Mouse (Mus musculus): Measurements from ENCODE around the gene Polr3gl. TPM values are rescaled to one million over a fixed set of nuclear protein-coding genes. Genes with fewer than 3 reads are reported as not detected.

Gene Polr3gl
- polyA plus RNA-seq, 1 experiment from 2014 or later = 24.4 TPM

DNA sequence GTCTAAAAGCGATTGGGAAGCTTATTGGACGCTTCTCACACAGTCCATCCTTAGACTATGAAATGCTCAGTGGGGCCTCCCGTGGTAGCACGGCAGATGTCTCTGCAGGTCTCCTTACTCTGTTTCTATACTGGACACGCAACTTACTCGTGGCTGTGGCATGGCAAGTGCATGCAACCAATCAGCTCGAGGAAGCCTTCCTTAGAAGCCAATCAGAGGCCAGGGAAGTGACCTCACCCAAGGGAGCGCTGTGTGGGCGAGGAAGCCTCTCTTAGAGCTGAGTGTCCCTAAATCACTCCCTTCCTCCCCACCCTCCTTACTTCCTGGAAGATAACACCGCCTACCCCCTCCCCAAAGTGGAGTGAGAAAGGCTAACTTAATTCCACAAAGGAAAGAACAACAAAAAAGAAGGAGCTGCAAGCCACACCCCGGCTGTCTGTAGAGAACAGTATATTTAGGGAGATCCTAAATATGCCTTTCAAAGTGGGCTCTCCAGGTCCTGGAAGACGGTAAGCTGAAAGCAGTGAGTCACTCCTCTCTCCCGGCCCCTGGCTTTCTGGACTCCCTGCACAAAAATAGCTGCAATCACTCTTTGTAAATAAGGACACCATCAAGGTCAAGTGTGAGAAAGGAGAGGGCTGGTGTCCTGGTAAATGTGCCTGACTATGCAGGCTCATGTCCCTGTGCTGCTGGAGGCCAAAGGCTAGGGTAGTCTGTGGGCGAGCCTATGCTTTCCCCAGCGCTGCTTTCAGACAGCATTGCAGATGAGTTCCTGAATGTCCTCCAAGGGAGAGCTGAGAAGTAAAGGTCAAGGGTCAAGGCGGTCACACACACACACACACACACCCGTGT, 17.1 kb downstream of the Polr3gl start, which contains the start of gene Gm16253:
Gene Gm16253, plus strand, starts transcription at position 295 of the 852 bp plus-strand sequence.
- H3K9ac ChIP-seq (ENCODE audit: low read depth, low read length) = peak within 1 kb of the TSS; percentile 60

DNA sequence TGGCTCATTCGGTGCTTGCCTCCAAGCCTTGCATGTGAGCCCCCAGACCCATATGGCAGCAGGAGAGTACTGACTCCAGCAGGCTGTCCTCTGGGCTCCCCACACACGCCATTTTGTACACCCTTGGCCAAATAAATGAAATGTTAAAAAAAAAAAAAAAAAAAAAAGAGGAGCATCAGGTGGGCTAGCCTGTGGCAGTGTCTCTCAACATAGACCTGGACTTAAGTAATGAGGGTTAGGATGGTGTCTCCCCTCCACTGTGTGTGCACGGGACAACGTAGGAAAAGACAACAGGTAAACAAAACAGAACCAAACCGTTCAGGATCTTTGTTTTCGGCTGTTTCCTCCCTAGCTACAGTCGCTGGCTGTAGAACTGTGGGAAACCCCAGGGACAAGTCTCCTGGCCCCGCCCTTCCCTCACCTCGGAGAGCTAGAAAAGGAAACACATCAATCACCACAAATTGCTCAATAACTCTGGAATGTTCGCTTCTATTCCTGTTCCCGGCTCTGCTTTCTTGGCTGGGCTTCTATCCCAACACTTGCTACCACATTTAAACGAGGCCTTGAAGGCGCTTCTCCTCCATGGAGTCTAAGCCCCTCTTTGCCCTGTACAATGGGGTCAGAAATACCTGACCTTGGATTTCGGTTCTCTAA, 17.8 kb downstream of the Polr3gl start:
- Histone ChIP-seq H3K4me1 (ENCODE audit: control insufficient read depth, insufficient read depth, low read length) (peaks cover 16% of the 10 kb centered on the region), H3K4me3 (ENCODE audit: low read length) (peak overlapping the region; percentile 21), H3K27ac (ENCODE audit: low read length) (peak overlapping the region; percentile 96), H3K9ac (ENCODE audit: low read depth, low read length) (peak overlapping the region; percentile 42), H3K4me2 (ENCODE audit: low read depth, low read length) (peak overlapping the region; percentile 46), H3K36me3 (ENCODE audit: control insufficient read depth, insufficient read depth, low read length) (no peaks in the 10 kb centered on the region), H3K27me3 (replicated peaks; ENCODE audit: control insufficient read depth, insufficient read depth, low read length) (no peaks in the 10 kb centered on the region), H3K9me3 (ENCODE audit: control insufficient read depth, low read length) (no peaks in the 10 kb centered on the region)
- WGBS = 26% methylated on average over 14 of the region's 14 CpGs
- peak; percentile 60 for ATAC-seq

More for the DNA sequence above, 17.1 kb downstream of the Polr3gl start, which contains the start of gene Gm16253:
- Histone ChIP-seq H3K4me2 (ENCODE audit: low read depth, low read length) (peak within 1 kb of the TSS; percentile 46), H3K9me3 (ENCODE audit: control insufficient read depth, low read length) (no peaks in the 10 kb centered on the region), H3K4me1 (ENCODE audit: control insufficient read depth, insufficient read depth, low read length) (peaks cover 12% of the 10 kb centered on the region), H3K4me3 (ENCODE audit: low read length) (peak within 1 kb of the TSS; percentile 21), H3K27ac (ENCODE audit: low read length) (peak within 1 kb of the TSS; percentile 96), H3K36me3 (ENCODE audit: control insufficient read depth, insufficient read depth, low read length) (no peaks in the 10 kb centered on the region), H3K27me3 (replicated peaks; ENCODE audit: control insufficient read depth, insufficient read depth, low read length) (no peaks in the 10 kb centered on the region)
- peak; percentile 88 for ATAC-seq
- 9% methylated on average over 17 of the region's 17 CpGs for WGBS

DNA sequence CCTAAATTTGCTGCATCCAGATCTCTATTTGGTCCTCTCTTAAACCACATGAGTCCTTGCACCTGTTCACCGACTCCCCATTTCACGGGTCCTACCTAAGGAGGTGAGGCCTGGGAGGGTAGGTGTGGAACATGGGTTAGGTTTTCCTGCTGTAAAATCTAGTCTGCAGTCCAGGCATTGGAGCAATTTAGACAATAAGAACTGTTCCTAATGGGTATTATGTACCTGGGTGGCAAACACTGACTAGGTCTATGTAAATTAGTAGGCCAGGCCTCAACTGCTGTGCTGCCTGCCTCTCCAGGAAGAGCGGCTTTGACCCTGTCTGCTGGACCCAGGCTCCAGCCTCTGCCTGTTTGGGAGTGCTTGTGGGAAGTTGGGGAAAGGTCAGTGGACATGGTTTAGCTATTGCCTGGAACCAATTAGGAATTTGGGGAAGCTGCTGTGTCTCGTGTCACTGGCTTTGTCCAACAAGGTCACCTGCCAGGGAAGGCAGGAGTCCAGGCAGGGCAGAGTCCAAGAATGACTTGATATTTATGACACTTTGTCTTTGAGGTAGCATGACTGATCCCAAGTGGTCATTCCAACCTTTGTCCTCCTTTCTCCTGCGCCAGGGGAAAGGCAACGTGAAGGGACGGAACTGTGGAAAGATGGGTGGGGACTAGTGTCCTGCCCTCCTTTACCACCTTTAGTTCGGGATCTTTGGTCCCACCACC, 18.6 kb downstream of the Polr3gl start:
- peak; percentile 43 for ATAC-seq
- no peak overlapping the region for H3K9ac ChIP-seq (ENCODE audit: low read depth, low read length)
- no peaks in the 10 kb centered on the region for H3K36me3 ChIP-seq (ENCODE audit: control insufficient read depth, insufficient read depth, low read length)
- H3K9me3 ChIP-seq (ENCODE audit: control insufficient read depth, low read length) = no peaks in the 10 kb centered on the region
- 63% methylated on average over 8 of the region's 8 CpGs for WGBS
- peaks cover 16% of the 10 kb centered on the region for H3K4me1 ChIP-seq (ENCODE audit: control insufficient read depth, insufficient read depth, low read length)
- no peak overlapping the region for H3K4me3 ChIP-seq (ENCODE audit: low read length)
- peak overlapping the region; percentile 96 for H3K27ac ChIP-seq (ENCODE audit: low read length)
- no peaks in the 10 kb centered on the region for H3K27me3 ChIP-seq (replicated peaks; ENCODE audit: control insufficient read depth, insufficient read depth, low read length)
- H3K4me2 ChIP-seq (ENCODE audit: low read depth, low read length) = peak overlapping the region; percentile 46

DNA sequence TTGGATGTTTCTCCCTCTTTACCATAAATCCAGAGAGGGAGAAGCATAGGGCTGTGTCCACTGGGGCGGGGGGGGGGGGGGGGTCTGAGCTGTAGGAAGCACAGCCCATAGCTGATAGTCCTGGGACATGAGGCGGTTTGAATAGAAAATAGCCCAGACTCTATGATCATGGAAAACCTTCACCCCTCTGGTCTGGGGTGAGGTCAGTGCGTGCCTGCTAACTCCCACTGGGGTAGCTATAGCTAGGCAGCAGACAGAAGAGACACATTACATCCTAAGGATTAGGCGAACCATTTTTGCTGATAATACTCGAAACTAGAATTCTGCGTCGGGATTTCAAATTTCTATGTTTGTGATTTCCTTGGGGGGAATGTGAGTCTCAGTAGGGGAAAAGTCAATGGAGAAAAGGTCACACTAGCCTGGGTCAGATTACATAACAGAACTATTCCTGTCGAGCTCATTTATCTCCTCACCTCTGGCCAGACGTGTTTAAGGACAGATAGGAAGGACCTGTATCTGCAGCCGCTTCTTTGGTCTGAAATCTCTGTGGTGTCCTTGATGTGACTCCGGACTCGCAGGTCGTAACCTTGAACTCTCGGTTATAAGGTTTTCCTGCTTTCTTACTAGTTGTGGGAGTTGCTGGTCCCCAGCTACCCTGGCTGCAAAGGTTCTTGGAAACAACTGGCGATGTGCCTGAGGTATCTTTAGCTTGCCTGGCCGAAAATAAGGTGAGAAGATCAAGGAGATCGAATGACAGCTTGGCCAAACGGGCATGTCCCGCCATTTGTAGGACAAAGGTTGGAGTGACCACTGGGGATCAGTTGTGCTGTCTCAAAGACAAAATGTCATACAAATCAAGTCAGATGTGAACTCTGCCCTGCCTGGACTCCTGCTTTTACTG, 20.1 kb downstream of the Polr3gl start:
- H3K27ac ChIP-seq (ENCODE audit: low read length) = peak overlapping the region; percentile 25; the same call in 1 of the 2 replicates

DNA sequence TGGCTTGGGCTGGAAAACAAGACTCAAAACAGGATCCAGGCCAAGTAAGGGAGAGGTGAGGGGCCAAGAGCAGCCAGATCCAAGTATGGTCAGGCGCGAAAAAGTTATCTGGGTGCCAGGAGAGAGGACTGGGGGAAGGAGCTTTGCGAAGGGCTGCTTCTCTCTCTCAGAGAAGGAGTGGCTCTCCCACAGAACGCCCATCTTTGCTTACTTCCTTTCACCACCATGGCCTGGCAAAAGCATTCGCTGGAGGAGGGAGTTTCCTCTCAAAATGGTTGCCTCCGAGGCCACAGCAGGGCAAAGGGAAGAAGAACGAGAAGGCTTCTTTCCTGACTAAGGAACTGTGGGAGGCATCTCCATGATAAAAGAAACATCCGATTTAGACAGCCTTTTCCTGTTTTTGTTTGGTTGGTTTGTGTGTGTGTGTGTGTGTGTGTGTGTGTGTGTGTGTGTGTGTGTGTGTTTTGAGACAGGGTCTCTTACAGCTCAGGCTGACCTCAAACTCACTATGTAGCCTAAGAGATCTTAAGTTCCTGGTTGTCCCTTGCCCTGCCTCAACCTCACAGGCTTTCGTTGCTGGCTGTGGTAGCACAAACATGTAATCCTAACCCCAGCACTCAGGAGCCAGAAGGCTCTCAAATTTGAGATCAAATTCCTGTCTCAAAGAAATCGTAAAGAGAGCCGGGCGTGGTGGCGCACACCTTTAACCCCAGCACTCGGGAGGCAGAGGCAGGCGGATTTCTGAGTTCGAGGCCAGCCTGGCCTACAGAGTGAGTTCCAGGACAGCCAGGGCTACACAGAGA, 21.9 kb downstream of the Polr3gl start:
- peak overlapping the region; percentile 33; the same call in 1 of the 2 replicates for H3K27ac ChIP-seq (ENCODE audit: low read length)
- H3K4me1 ChIP-seq (ENCODE audit: control insufficient read depth, insufficient read depth, low read length) = peaks cover 13% of the 10 kb centered on the region
- H3K4me2 ChIP-seq (ENCODE audit: low read depth, low read length) = no peak overlapping the region
- no peaks in the 10 kb centered on the region for H3K9me3 ChIP-seq (ENCODE audit: control insufficient read depth, low read length)
- no peak overlapping the region for H3K4me3 ChIP-seq (ENCODE audit: low read length)
- no peak overlapping the region for H3K9ac ChIP-seq (ENCODE audit: low read depth, low read length)
- no peak for ATAC-seq
- H3K36me3 ChIP-seq (ENCODE audit: control insufficient read depth, insufficient read depth, low read length) = no peaks in the 10 kb centered on the region
- 76% methylated on average over 16 of the region's 16 CpGs for WGBS
- no peaks in the 10 kb centered on the region for H3K27me3 ChIP-seq (replicated peaks; ENCODE audit: control insufficient read depth, insufficient read depth, low read length)

More for the DNA sequence above, 20.1 kb downstream of the Polr3gl start:
- Histone ChIP-seq H3K4me3 (ENCODE audit: low read length) (no peak overlapping the region), H3K36me3 (ENCODE audit: control insufficient read depth, insufficient read depth, low read length) (no peaks in the 10 kb centered on the region), H3K4me1 (ENCODE audit: control insufficient read depth, insufficient read depth, low read length) (peaks cover 16% of the 10 kb centered on the region), H3K9me3 (ENCODE audit: control insufficient read depth, low read length) (no peaks in the 10 kb centered on the region), H3K4me2 (ENCODE audit: low read depth, low read length) (no peak overlapping the region), H3K9ac (ENCODE audit: low read depth, low read length) (no peak overlapping the region; the same call in 1 of the 2 replicates), H3K27me3 (replicated peaks; ENCODE audit: control insufficient read depth, insufficient read depth, low read length) (no peaks in the 10 kb centered on the region)
- WGBS = 74% methylated on average over 19 of the region's 19 CpGs
- ATAC-seq = no peak

DNA sequence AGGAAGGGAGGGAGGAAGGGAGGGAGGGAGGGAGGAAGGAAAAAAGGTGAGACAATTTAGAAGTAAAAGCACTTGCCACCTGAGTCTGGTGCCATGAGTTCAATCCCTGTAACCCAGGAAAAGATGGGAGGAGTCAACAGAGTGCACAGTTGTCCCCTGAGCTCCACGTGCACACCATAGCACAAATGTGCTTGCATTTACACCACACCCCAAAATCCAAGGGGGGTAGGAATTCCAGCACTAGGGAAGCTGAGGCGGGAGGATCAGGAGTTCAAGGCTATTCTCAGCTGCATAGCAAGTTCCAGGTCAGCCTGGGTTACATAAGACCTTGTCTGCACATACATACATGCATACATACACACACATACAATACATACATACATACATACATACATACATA, 22.6 kb downstream of the Polr3gl start:
- Histone ChIP-seq H3K27ac (ENCODE audit: low read length) (no peak overlapping the region; the same call in 1 of the 2 replicates), H3K9ac (ENCODE audit: low read depth, low read length) (no peak overlapping the region), H3K9me3 (ENCODE audit: control insufficient read depth, low read length) (no peaks in the 10 kb centered on the region), H3K4me3 (ENCODE audit: low read length) (no peak overlapping the region), H3K4me1 (ENCODE audit: control insufficient read depth, insufficient read depth, low read length) (peaks cover 18% of the 10 kb centered on the region), H3K4me2 (ENCODE audit: low read depth, low read length) (no peak overlapping the region), H3K27me3 (replicated peaks; ENCODE audit: control insufficient read depth, insufficient read depth, low read length) (no peaks in the 10 kb centered on the region), H3K36me3 (ENCODE audit: control insufficient read depth, insufficient read depth, low read length) (no peaks in the 10 kb centered on the region)
- 80% methylated on average over 2 of the region's 2 CpGs for WGBS
- ATAC-seq = no peak

DNA sequence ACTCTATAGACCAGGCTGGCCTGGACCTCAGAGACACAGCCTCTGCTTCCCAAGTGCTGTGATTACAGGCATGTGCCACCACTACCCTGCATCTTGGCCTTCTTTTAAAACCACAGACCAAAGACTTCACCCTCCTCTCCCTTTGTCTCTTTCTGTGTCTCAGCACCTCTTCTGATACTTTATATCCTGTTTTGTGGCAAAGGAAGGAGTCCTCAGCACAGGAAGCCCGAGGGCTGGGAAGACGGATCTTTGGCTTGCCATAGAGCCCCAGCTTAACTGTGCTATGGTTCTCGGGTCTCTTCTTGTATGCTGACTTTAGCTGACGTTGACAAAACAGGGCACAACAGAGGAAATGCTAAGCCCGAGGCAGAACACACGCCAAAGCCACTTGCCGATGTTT, 23.3 kb downstream of the Polr3gl start:
- WGBS = 67% methylated on average over 7 of the region's 7 CpGs
- Histone ChIP-seq H3K4me3 (ENCODE audit: low read length) (no peak overlapping the region), H3K4me1 (ENCODE audit: control insufficient read depth, insufficient read depth, low read length) (peaks cover 18% of the 10 kb centered on the region), H3K27me3 (replicated peaks; ENCODE audit: control insufficient read depth, insufficient read depth, low read length) (no peaks in the 10 kb centered on the region), H3K4me2 (ENCODE audit: low read depth, low read length) (no peak overlapping the region), H3K9me3 (ENCODE audit: control insufficient read depth, low read length) (no peaks in the 10 kb centered on the region), H3K27ac (ENCODE audit: low read length) (no peak overlapping the region; the same call in 1 of the 2 replicates), H3K9ac (ENCODE audit: low read depth, low read length) (no peak overlapping the region), H3K36me3 (ENCODE audit: control insufficient read depth, insufficient read depth, low read length) (no peaks in the 10 kb centered on the region)
- no peak for ATAC-seq

DNA sequence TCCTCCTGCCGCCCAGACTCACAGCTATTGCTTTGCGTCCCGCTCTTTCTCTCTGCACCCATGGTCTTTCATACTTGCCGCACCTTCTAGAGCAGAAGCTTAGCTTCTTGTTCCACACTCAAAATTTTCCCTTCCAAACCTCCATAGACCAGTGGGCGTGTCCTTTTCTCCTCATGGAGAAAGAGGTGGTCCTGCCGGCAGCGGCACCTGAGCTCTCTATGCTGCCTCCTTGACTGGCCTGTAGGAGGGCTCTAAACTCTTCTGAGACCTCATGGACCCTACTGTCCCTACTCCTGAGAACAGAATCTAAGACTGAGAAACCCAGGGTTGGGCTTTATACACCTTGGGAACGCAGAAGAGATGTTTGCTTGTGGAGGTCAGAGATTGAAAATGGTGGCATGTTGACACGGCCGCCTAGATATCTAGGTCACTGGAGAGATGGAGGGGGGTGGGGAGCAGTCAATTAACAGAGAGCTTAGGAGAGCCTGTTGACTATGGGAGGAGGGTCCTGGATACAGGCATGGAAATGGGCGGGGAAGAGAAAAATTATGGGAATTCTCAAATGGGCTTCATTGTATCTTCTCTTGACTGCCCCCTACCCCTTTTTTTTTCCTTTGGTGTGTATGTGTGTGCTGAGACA, 23.9 kb downstream of the Polr3gl start:
- Histone ChIP-seq H3K36me3 (ENCODE audit: control insufficient read depth, insufficient read depth, low read length) (no peaks in the 10 kb centered on the region), H3K9ac (ENCODE audit: low read depth, low read length) (no peak overlapping the region), H3K27me3 (replicated peaks; ENCODE audit: control insufficient read depth, insufficient read depth, low read length) (no peaks in the 10 kb centered on the region), H3K9me3 (ENCODE audit: control insufficient read depth, low read length) (no peaks in the 10 kb centered on the region), H3K4me3 (ENCODE audit: low read length) (no peak overlapping the region), H3K27ac (ENCODE audit: low read length) (no peak overlapping the region), H3K4me1 (ENCODE audit: control insufficient read depth, insufficient read depth, low read length) (peaks cover 19% of the 10 kb centered on the region), H3K4me2 (ENCODE audit: low read depth, low read length) (no peak overlapping the region)
- WGBS = 82% methylated on average over 11 of the region's 11 CpGs
- no peak for ATAC-seq

Data from intestine, embryonic 16.5 days (tissue).